Mouse (Mus musculus) thymus, postnatal 14 days (tissue): ENCODE data around the gene Kcnj14.
A peak's percentile ranks its signal among the peaks of the same experiment; 100 is the strongest.

ENCODE experiments used
- DNase-seq: peaks from one replicate; pipeline ENCODE4 v3.0.0; 2021

Gene Kcnj14

GRCm38 (mm10) chr7:45831128-45831525 is 6.5 kb upstream of the Kcnj14 start:
- no peak for DNase-seq

GRCm38 (mm10) chr7:45830427-45831127 is 6.0 kb upstream of the Kcnj14 start, which contains the start of gene Grwd1:
Grwd1 (minus strand) TSS chr7:45830944.
- peak; percentile 80 for DNase-seq

GRCm38 (mm10) chr7:45826631-45827030 is 2.0 kb upstream of the Kcnj14 start:
- DNase-seq = no peak

DNA sequence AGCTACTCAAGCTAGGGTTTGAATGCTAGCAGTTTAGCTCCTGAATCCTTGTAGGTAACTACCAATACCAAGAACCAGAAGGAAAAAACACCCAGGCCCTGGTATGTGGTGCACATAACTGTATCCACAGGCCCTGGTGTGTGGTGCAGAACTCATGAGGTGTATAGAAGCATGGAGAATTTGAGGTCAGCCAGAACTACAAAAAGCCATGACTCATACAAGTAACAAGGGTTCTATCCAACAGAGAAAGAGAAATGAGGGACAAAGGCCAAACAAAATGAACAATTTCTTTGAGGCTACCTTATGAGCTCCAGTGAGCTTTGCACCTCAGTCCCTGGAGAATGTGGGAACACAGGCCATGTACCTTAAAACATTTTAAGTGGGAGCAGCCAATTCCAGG is 3.7 kb downstream of the Kcnj14 start:
- no peak for DNase-seq

GRCm38 (mm10) chr7:45819843-45820242 is 4.7 kb downstream of the Kcnj14 start:
- no peak for DNase-seq

- DNase-seq = no peak
These were observed 8.6 kb downstream of the Kcnj14 start for GRCm38 (mm10) chr7:45815984-45816351.

DNA sequence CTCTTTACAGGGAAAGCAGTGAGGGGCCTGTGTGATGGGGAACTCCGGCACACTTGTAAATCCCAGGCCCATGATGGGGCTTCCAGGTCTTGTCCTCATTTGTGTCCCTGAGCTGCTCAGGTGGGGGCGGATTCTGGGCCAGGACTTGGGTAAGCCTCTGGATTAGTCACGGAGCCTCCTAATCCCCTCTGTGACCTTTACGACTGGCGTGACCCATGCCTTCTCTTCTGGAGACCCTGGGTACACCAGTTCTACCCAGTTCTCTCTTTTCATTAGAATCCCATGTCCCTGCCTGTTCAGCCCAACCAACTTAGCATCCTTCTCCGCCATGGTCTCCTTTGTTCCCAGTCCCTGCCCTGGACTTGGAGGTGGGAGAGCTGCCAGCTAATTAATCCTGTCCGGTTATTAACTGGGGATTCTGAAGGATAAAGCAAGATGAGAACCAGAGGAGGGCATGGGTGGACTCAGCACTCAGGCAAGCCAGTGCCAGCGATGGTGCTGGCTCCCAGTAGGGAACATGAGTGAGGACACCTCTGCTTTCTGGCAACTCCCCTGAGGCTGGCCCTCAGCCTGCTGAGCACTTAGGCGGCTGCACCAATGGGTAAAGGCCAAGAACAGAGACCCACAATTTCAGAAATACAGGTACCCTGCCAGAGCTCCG is 9.1 kb downstream of the Kcnj14 start:
- no peak for DNase-seq

DNA sequence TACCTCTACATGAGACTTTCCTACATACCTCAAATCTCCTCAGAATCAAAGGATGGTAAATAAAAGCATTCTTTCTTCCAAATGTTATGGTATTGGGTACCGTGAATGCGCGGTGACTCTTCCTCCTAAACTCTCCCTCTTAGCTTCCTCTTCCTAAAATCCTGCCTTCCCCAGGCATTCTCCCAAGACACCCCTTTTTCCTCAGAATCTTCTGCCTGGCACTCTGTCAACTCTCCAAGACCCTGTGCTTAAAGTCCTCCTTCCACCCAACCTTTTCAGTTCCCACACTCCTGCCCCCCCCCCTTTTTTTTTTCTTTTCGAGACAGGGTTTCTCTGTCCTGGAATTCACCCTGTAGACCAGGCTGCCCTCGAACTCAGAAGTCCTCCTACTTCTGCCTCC is 9.7 kb downstream of the Kcnj14 start:
- DNase-seq = no peak

- peak; percentile 100 for DNase-seq
These were observed 10.5 kb downstream of the Kcnj14 start, which contains the start of gene Cyth2 for GRCm38 (mm10) chr7:45813787-45814779. Cyth2 (minus strand) TSS chr7:45814581.

DNA sequence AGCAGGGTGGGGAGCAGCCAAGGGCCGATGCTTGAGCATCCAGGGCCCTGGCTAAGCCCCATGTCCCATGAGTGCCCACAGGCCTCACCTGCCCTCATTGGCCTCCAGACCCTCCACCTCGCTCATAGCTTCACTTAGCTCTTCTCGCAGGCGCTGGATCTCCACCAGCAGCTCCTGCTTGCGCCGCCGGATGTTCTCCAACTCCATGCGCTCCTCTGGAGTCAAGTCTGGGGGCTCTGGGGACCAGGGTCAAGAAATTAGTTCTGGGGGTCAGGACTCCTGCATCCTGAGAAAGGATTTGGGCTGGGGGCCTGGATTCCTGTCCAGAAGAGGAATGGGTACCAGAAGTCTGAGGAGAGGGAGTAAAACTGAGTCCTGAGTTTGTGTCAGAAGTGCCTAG is 11.7 kb downstream of the Kcnj14 start:
- no peak for DNase-seq

GRCm38 (mm10) chr7:45809276-45810075 is 15.1 kb downstream of the Kcnj14 start:
- no peak for DNase-seq

- no peak for DNase-seq
These were observed 16.1 kb downstream of the Kcnj14 start for GRCm38 (mm10) chr7:45808471-45808870.

DNA sequence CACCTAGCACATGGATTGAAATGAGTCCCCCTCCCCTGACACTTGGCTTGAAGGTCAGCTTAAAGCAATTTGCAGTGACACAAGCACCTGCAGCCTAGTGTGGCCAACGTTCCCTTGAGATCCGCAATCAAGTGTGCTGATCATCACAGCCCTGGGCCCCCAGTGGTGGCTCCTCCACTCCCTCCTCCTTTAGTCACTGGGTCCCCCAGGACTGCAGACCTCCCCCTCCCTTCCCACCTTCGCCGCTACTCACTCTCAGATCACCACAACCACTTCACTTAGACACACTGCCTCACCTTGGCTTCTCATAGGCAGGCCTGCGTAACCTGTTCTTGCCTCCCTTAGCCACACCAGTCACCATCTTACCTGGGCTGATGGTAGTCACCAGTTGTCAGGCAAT is 18.6 kb downstream of the Kcnj14 start:
- DNase-seq = no peak

- no peak for DNase-seq
These were observed 22.0 kb downstream of the Kcnj14 start for GRCm38 (mm10) chr7:45802551-45802950.

GRCm38 (mm10) chr7:45801348-45801747 is 23.2 kb downstream of the Kcnj14 start:
- DNase-seq = peak; percentile 92

DNA sequence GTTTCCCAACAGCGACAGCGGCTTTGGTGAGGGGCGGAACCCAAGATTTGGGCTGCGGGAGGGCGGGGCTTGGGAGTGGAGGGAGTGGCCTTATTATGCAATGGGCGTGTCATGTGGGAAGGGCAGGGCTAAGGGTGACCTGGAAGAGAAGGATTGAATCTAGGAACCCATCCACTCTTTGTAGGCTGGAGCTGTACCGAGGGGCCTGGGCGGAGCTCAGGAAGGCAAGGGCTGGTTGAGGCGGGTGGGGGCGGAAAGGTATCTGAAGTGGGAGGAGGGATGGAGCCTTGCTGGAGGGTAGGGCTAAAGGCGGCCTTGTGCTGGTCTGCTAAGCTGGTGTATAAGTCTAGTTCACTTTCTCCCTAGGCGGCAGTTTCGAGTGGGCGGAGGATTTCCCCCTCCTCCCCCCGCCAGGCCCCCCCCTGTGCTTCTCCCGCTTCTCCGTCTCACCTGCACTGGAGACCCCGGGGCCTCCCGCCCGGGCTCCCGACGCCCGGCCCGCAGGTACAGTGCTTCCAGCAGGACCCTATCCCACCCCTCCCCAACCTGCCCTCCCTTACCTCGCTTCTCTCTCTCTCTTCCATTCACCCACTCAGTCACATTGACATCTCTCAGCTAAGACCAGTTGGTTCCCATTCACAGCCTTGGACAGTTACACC is 23.9 kb downstream of the Kcnj14 start:
- DNase-seq = no peak

- DNase-seq = no peak
These were observed 24.6 kb downstream of the Kcnj14 start for GRCm38 (mm10) chr7:45800001-45800400.

- no peak for DNase-seq
These were observed 25.7 kb downstream of the Kcnj14 start for GRCm38 (mm10) chr7:45798931-45799330.

DNA sequence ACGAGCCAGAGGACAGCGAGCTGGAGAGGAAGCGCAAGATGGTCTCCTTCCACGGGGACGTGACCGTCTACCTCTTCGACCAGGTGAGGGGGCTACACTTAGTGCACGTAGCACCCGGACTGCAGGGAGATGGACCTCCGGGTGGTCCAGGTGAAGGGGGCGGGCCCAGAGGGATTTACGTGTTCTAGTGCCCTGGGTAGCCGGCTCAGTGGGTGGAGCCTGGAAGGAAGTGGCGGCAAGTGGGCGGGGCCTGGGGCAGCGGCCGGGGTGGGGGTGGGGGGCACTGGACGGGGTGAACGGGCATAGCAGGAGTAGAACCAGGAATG is 26.1 kb downstream of the Kcnj14 start:
- DNase-seq = peak; percentile 47

- DNase-seq = no peak
These were observed 26.7 kb downstream of the Kcnj14 start for GRCm38 (mm10) chr7:45797661-45798510.

DNA sequence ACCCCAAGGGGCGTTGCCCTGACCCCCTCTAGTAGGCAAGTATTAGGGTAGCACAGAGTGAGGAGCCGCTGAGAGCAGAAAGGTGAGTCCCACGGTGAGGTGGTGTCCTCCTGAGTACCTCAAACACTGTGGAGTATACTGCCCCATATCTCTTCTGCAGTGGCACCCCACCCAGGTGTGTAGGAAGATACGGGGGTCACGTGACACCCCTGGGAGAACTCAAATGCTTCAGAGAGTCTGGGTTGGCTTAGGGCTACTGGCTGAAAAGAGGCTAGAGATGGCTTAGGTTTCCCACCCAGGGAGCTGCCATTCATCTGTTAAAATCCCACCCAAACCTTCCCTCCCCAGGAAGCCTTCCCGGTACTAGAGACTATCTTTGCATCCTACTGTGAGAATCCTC is 27.6 kb downstream of the Kcnj14 start:
- no peak for DNase-seq
